Mouse (Mus musculus) ES-Bruce4 (cell line): ENCODE data around the gene Lifr.

Experiments
- EP300 ChIP-seq: IDR thresholded peaks from 2 replicates; pipeline ENCODE4 v1.6.1; 2011; ENCODE audit warnings: low read depth, low read length; ENCODE audit not compliant: insufficient read depth
- POLR2A ChIP-seq: IDR thresholded peaks from one replicate; pipeline ENCODE4 v1.8.1; 2011; ENCODE audit warnings: low read length; ENCODE audit not compliant: insufficient read depth

DNA sequence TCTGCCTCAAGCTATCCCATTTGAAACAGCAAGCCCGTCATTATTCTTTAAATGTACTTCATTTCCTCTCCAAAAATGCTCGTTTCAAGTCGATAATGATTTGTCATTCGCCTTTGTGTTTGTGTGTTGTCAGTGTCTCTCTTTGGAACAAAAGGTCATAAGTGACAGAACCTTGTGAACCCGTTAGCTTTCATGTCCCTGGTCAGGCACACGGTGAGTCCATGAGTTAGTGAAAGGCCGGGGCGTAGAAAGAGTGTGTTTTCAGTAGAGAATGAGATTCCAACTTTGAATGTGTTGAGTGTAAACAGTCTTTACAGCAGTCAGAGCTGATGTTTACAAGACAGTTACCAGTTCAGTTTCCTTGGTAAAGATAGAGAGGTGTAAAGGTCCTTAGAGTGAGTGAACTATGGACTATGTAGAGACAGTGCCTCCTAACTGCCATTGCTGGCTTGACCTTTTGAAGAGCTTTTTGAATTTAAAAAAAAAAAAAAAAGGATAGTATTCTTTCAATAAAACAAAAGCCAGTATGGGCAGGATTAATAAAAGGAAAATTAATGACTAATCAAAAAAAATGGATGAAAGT, 29.6 kb downstream of the Lifr start:
- TF ChIP-seq POLR2A (no peak), EP300 (no peak)
